Mouse (Mus musculus) hindlimb bud, embryonic 11.5 days (tissue): Measurements from ENCODE around the gene Gm11564.
"Not testable (repeated sequence)": the region's sequence is repeated elsewhere in the genome, so short reads cannot be mapped to it uniquely, and the experiment has no call there.

Experiments
- DNase-seq: peaks from one replicate; pipeline ENCODE4 v3.0.0-alpha.2; 2012; ENCODE audit warnings: low read depth, low spot score; ENCODE audit errors: extremely low spot score

The Gm11564 gene

GRCm38 (mm10) chr11:99815566-99815965 lies at the start of gene Gm11564:
Gene Gm11564, minus strand, starts transcription at chr11:99815666.
- DNase-seq, result not testable (repeated sequence)

GRCm38 (mm10) chr11:99864176-99864575 lies 48.7 kb upstream of the Gm11564 start, which contains the start of gene Gm11559:
Gene Gm11559, plus strand, starts transcription at chr11:99864476.
- not testable (repeated sequence) for DNase-seq

- no peak for DNase-seq
Measured at GRCm38 (mm10) chr11:99858761-99859160, 43.3 kb upstream of the Gm11564 start.

- DNase-seq, result no peak
Measured at GRCm38 (mm10) chr11:99857617-99858016, 42.2 kb upstream of the Gm11564 start, which contains the start of gene Gm11568. Gene Gm11568, plus strand, starts transcription at chr11:99857917.

- DNase-seq, result no peak
Measured at GRCm38 (mm10) chr11:99854121-99854520, 38.7 kb upstream of the Gm11564 start.

GRCm38 (mm10) chr11:99851508-99851907 lies 36.0 kb upstream of the Gm11564 start, which contains the start of gene Krtap4-16:
Gene Krtap4-16, minus strand, starts transcription at chr11:99851608.
- no peak for DNase-seq

- DNase-seq, result no peak
Measured at GRCm38 (mm10) chr11:99846746-99847145, 31.3 kb upstream of the Gm11564 start.

GRCm38 (mm10) chr11:99842185-99842584 lies 26.7 kb upstream of the Gm11564 start:
- no peak for DNase-seq

GRCm38 (mm10) chr11:99837966-99838365 lies 22.5 kb upstream of the Gm11564 start, which contains the start of gene 2300003K06Rik:
Gene 2300003K06Rik, minus strand, starts transcription at chr11:99838066.
- no peak for DNase-seq

GRCm38 (mm10) chr11:99809792-99810191 lies 5.7 kb downstream of the Gm11564 start, which contains the start of gene Krtap4-13:
Gene Krtap4-13, minus strand, starts transcription at chr11:99809892.
- DNase-seq, result not testable (repeated sequence)

GRCm38 (mm10) chr11:99804346-99804745 lies 11.1 kb downstream of the Gm11564 start, which contains the start of gene Gm11554:
Gene Gm11554, minus strand, starts transcription at chr11:99804446.
- DNase-seq, result not testable (repeated sequence)

- DNase-seq, result not testable (repeated sequence)
Measured at GRCm38 (mm10) chr11:99798832-99799231, 16.6 kb downstream of the Gm11564 start, which contains the start of gene Gm11569. Gene Gm11569, minus strand, starts transcription at chr11:99798932.

- no peak for DNase-seq
Measured at GRCm38 (mm10) chr11:99793367-99793766, 22.1 kb downstream of the Gm11564 start, which contains the start of gene Gm11596. Gene Gm11596, minus strand, starts transcription at chr11:99793467.

GRCm38 (mm10) chr11:99784900-99785299 lies 30.6 kb downstream of the Gm11564 start, which contains the start of gene Krtap4-9:
Gene Krtap4-9, plus strand, starts transcription at chr11:99785200.
- not testable (repeated sequence) for DNase-seq

GRCm38 (mm10) chr11:99780604-99781003 lies 34.9 kb downstream of the Gm11564 start, which contains the start of gene Krtap4-8:
Gene Krtap4-8, minus strand, starts transcription at chr11:99780704.
- DNase-seq, result no peak

- DNase-seq, result no peak
Measured at GRCm38 (mm10) chr11:99778401-99778800, 37.1 kb downstream of the Gm11564 start.

- not testable (repeated sequence) for DNase-seq
Measured at GRCm38 (mm10) chr11:99772813-99773212, 42.7 kb downstream of the Gm11564 start, which contains the start of gene Gm11595. Gene Gm11595, minus strand, starts transcription at chr11:99772913.

- DNase-seq, result no peak
Measured at GRCm38 (mm10) chr11:99768410-99768809, 47.1 kb downstream of the Gm11564 start.
